Mouse (Mus musculus): Measurements from ENCODE around the gene Fam173a.
A peak's percentile ranks its signal among the peaks of the same experiment; 100 is the strongest.
"Not testable (repeated sequence)": the region's sequence is repeated elsewhere in the genome, so short reads cannot be mapped to it uniquely, and the experiment has no call there.

Gene Fam173a

DNA sequence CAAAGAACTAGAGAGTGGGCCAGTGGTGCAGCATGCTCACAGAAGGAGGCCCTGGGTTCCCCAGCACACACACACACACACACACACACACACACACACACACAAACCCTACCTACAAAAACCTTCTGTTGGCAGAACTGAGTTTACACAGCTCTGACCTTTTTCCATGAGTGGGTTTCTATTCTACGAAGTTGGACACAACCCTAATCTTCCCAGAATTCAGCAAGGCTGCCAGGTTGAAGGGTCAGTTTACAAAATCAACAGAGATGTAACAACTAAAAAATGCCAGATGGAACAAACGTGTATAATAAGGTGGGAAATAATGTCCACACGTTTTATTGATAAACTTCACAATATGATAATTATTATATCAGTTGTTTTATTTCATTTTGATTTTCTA, 35.0 kb downstream of the Fam173a start:
- DNase-seq, result no peak

DNA sequence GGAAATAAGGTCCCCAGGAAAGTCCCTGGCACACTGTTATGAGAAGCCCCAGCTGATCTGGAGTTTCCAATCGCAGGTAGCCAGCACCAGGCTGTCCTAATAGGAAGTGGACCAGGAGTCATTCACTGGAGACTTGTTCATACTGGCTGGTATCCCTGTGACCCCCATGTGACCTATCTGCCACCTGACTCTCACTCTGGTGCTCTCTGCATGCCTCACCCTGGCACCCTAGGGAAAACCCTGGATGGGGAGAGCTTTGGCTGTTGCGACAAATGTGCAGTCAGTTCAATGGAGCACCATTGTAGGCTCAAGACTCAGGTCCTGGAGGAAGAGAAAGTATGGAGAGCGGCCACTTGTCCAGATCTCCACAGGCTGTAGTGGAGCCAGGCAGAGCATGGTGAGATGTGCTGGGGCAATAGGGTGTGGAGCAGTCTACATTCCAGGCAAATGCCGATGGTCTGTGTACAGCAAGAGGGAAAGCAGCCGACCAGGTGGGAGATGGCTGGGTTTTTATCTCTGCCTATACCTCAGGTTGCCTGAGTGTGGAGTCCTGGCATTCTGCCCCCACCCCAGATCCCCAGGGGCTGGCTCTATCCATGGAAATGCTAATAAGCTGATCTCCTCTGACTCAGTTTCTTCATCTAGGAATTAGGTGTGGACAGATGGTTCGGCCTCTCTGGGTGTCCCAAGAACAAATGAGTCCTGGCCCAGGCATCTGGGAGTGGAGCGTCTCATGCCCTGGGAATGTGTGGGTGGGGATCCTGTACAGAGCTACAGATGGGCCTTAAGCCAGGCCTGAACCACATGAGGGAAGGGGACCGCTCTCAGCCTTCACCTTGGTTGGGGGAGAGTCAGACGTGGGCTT, 36.1 kb downstream of the Fam173a start:
- no peak for DNase-seq

DNA sequence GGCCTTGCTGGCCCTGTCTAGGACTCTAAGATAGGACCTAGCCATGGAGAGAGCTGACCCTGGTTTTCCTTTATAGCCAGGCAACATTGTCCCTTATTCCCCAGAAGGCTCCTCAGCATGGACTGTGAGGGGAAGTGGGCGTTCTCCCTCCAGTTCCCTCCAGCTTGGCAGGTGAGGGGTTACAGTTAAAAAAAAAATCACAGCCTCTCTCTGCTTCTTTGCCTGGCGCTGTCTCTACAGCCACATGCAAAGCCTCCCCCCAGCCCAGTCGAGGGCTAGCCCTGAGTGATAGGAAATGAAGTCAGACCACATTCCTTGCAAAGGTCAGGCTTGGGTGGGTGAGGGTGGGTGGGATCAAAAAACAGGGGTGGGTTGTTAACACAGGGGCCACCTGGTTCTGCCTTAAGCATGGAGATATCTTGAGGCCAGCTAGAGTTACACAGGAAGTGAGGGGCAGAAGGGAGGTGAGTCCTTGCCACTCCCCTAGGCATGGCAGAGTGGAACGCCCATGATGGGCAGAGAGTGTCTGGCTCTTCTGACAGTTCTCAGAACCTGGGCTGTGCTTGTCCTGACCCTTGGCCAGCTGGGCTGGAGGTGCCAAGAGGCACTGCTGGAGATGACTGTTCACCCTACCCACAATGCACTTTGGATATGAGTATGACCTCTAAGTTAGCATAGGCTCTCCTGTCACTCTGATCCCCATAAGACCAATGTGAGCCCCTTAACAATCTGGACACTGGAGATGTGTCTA, 36.9 kb downstream of the Fam173a start:
- DNase-seq, result no peak

DNA sequence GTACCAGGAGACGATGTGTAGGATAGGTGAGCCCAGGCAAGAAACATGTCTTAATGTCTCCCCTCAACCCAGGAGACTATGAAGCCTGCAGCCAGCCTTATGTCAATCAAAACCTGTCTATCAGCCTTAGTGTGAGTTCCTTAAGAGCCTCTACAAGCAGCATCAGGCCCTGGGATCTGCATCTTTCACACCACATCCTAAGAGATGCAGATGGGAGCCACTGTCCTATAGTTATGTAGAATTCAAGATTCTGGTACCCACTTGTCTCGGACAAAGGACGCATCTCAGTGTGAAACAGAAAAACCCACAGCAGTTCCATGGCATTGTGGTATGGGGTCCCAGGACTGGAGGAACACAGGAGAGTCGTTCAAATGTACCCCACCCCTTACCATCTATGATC, 37.6 kb downstream of the Fam173a start:
- DNase-seq, result no peak

DNA sequence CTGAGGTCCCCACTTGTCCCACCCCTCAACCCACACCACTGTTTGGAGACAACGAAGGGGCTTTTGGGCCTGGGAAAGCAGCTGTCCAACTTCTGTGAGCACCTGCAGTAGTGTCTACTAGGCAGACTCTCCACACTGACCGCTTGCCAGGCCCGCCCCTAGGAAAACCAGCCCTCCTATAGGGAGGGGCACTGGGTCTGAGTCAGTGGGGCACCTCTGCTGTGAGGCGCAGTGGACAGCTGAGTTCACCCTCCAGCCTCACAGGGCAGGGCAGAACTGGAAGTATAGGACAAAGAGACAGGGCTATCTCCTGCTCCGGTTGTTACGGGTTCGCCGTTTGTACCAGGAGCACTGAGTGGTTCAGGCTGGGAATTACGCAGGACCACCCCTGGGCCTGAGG, 38.5 kb downstream of the Fam173a start, which contains the start of gene Msln:
Gene Msln, minus strand, starts transcription at position 138 of the 400 bp plus-strand sequence.
- no peak for DNase-seq

DNA sequence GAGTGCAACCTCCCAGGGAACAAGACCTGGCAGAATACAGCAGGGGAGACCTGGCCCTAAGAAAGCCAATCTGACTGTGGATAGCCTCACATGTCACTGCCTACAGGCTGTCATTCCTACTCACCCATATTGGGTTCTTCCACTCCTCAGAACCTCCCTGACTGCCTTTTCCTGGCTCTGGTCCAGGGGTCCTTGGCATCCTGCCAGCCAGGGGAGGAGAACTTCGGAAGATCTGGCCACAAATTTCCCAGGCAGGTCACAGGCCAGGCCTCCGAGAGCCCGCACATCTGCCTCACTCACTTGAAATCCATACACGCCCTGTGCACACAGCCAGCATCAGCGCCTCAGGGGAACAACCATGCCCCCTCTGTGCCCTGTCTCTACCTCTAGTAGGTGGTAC, 41.3 kb downstream of the Fam173a start:
- DNase-seq, result peak; percentile 61 to 64

DNA sequence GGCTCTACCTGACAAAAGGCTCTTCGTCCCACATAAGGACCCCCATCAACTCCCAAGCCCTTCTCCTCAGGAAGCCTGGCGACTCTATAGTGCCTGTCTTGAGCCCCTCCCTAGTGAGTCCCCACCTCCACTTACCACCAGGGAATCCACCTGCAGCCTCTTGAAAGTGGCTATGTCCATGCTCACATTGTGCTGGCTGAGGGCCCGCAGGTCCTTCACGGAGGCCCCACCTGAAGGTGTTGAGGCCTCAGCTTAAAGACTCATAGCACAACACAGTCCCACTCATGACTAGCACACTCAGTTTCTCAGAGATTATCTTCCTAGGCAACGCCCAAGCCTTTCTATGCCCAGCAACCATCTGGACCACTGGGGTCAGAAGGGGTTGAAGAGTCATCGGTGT, 43.4 kb downstream of the Fam173a start:
- no peak for DNase-seq

DNA sequence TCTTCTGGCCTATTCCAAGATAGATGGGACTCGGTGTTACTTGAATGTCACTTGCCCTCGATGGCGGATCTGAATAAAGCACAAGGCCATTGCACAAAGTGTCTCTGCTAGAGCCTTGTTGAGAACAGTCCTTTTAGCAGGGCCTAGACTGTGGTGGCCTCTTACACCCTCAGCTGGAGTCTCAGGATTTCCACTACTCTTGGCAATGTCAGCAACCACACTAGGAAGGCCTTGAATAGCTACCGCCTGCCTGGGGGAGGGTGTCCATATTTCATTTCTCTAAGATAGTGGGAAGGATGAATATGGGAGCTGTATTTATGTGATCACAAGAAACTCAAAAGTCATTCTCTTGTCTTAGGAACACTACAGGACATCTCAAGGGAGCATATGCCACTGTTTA, 44.5 kb downstream of the Fam173a start:
- no peak for DNase-seq

DNA sequence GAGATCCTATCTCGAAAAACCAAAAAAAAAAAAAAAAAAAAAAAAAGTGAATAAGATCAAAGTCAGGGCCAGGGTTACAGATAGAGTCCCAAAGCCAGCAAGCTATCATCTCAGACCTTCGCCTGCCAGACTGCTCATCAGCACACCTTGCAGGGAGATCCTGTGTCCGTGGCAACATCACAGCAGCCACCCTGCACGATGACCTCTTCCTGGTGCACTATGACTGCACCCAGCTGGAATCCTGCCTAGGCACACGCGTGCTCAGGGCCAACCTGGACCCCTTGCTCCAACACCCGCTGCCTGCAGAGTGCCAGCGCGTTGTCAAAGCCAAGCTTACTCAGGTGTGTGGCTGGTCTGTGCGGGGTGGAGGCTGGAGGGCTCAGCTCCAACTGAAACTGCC, 48.4 kb downstream of the Fam173a start:
- DNase-seq, result no peak

DNA sequence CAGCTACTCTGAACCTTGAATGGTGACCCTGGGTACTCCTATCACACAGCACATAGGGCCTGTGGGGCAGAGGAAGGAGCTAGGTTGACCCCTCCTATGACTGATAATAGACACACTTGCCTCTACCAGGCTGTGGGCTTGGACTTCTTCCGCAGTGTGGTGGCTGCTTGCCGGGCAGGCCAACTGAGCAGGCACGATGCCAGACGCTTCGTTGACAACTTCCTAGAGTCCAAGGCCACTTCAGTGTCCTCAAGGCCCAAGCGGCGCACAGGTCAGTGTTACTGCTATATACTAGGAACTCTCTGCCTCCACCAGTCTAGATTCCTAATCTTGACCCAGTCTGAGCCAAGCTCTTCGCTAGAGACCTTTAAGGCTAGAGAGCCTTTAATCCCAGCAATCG, 48.9 kb downstream of the Fam173a start:
- no peak for DNase-seq

DNA sequence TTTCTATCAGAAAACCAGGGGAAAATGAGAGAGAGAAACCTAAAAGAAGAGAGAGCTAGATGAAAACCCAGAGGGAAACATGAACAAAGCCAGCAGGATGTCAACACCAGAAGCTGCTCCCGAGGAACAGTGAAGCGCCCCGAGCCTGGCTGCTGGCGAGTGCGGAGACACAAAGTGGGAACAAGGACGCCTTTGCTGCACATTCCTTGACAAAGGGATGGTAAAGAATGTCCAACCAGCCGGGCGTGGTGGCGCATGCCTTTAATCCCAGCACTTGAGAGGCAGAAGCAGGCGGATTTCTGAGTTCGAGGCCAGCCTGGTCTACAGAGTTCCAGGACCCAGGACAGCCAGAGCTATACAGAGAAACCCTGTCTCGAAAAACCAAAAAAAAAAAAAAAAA, 51.2 kb downstream of the Fam173a start:
- DNase-seq, result not testable (repeated sequence)
